ENCODE assay signal across 22 mouse cellular contexts in the genomic region with DNA sequence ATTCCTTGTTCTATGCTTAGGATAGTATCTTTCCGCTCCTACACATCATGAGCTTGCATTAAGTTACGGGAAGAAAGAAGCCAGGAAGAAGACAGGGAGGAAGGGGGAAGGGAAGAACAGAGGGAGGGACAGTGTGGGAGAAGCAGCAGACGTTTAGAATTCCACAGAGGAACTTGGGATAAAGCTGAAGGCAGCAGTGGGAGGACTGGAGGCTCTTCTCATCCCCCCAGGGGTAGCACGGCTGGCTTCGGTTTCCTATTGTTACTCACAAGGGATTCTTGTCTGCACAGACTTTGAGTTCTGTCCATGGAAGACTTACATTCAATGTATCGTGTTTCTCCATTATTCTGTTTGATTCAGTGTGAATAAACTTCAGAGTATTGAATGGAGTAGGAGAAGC. TPM values are rescaled to one million over a fixed set of nuclear protein-coding genes. Genes with fewer than 3 reads are reported as not detected.
DNase-seq lines count a peak whose midpoint lies in the region; ATAC-seq and TF ChIP-seq lines count a peak whose summit lies in the region.
"Had no signal": no experiment of that assay in that cellular context is flagged by ENCODE, and none has a peak within 500 bp of the region (broad histone marks: within the 10 kb centered on the region; RNA-seq: fewer than 3 reads in every experiment).

No protein-coding gene starts in this region.

- H3K9ac ChIP-seq in embryonic facial prominence, embryonic 14.5 days (ENCODE audit: low read depth, low read length) = no peak overlapping the region
- H3K9ac ChIP-seq in kidney, embryonic 15.5 days = no peak overlapping the region
- H3K9ac ChIP-seq in midbrain, embryonic 15.5 days = no peak overlapping the region
- no peak overlapping the region for H3K9ac ChIP-seq in midbrain, postnatal 0 days (replicated peaks; ENCODE audit: low read length, poor library complexity, severe bottlenecking)
- H3K9ac ChIP-seq: liver, embryonic 12.5 days had no signal

- H3K4me3 ChIP-seq in embryonic facial prominence, embryonic 14.5 days (ENCODE audit: low read depth, low read length) = no peak overlapping the region
- no peak overlapping the region for H3K4me3 ChIP-seq in embryonic facial prominence, embryonic 10.5 days
- H3K4me3 ChIP-seq in kidney, embryonic 15.5 days (replicated peaks) = no peak overlapping the region
- no peak overlapping the region for H3K4me3 ChIP-seq in kidney, adult 2 months (ENCODE audit: insufficient read depth, low read depth, low read length)
- H3K4me3 ChIP-seq in midbrain, embryonic 15.5 days = no peak overlapping the region
- H3K4me3 ChIP-seq in midbrain, postnatal 0 days (ENCODE audit: low read depth, low read length) = no peak overlapping the region
- H3K4me3 ChIP-seq: liver, embryonic 12.5 days had no signal

- no peaks in the 10 kb centered on the region; the same call in 1 of the 2 replicates for H3K4me1 ChIP-seq in embryonic facial prominence, embryonic 14.5 days (ENCODE audit: control insufficient read depth, insufficient read depth, low read length)
- H3K4me1 ChIP-seq in embryonic facial prominence, embryonic 10.5 days = peaks cover 10% of the 10 kb centered on the region
- H3K4me1 ChIP-seq in kidney, embryonic 15.5 days = 0 out of 2 replicates have a peak, but pooled peaks cover 2% of the 10 kb centered on the region
- H3K4me1 ChIP-seq in kidney, adult 2 months (ENCODE audit: control insufficient read depth, insufficient read depth, low read length) = no peaks in the 10 kb centered on the region
- H3K4me1 ChIP-seq in midbrain, embryonic 15.5 days = peaks cover 18% of the 10 kb centered on the region
- H3K4me1 ChIP-seq in midbrain, postnatal 0 days (ENCODE audit: insufficient read depth, low read length) = no peaks in the 10 kb centered on the region
- H3K4me1 ChIP-seq: liver, embryonic 12.5 days had no signal

- no peaks in the 10 kb centered on the region for H3K36me3 ChIP-seq in embryonic facial prominence, embryonic 14.5 days (ENCODE audit: control insufficient read depth, insufficient read depth, low read length)
- no peaks in the 10 kb centered on the region for H3K36me3 ChIP-seq in embryonic facial prominence, embryonic 10.5 days (replicated peaks)
- no peaks in the 10 kb centered on the region for H3K36me3 ChIP-seq in kidney, embryonic 15.5 days
- no peaks in the 10 kb centered on the region for H3K36me3 ChIP-seq in kidney, adult 2 months (ENCODE audit: control insufficient read depth, insufficient read depth, low read length)
- H3K36me3 ChIP-seq in midbrain, embryonic 15.5 days (replicated peaks) = no peaks in the 10 kb centered on the region
- H3K36me3 ChIP-seq in midbrain, postnatal 0 days (ENCODE audit: insufficient read depth, low read length) = no peaks in the 10 kb centered on the region
- H3K36me3 ChIP-seq: liver, embryonic 12.5 days had no signal

- WGBS in embryonic facial prominence, embryonic 14.5 days = 28% methylated on average over 6 of the region's 6 CpGs
- WGBS in embryonic facial prominence, embryonic 10.5 days = 36% methylated on average over 6 of the region's 6 CpGs
- WGBS in kidney, embryonic 15.5 days = 41% methylated on average over 6 of the region's 6 CpGs
- WGBS in kidney, adult 2 months = 65% methylated on average over 6 of the region's 6 CpGs
- 26% methylated on average over 6 of the region's 6 CpGs for WGBS in midbrain, embryonic 15.5 days
- 24% methylated on average over 6 of the region's 6 CpGs for WGBS in midbrain, postnatal 0 days

- H3K4me2 ChIP-seq in embryonic facial prominence, embryonic 14.5 days (ENCODE audit: low read depth, low read length) = no peak overlapping the region
- H3K4me2 ChIP-seq in kidney, embryonic 15.5 days = no peak overlapping the region
- no peak overlapping the region for H3K4me2 ChIP-seq in midbrain, embryonic 15.5 days
- H3K4me2 ChIP-seq in midbrain, postnatal 0 days (ENCODE audit: low read depth, low read length, poor library complexity, severe bottlenecking) = no peak overlapping the region
- H3K4me2 ChIP-seq: liver, embryonic 12.5 days had no signal

- peak; percentile 70; the same call in 1 of the 2 replicates for ATAC-seq in embryonic facial prominence, embryonic 14.5 days (ENCODE audit: low read depth)
- ATAC-seq in kidney, embryonic 15.5 days (replicated peaks; ENCODE audit: low FRiP score) = 0 out of 2 replicates have a peak, but pooled peaks have one; percentile 43
- ATAC-seq in midbrain, embryonic 15.5 days (replicated peaks) = peak; percentile 69; the same call in 1 of the 2 replicates
- no peak for ATAC-seq in midbrain, postnatal 0 days (ENCODE audit: low FRiP score)
- ATAC-seq: liver, embryonic 12.5 days had no signal

- H3K9me3 ChIP-seq in embryonic facial prominence, embryonic 14.5 days (ENCODE audit: control insufficient read depth, low read length) = no peaks in the 10 kb centered on the region
- H3K9me3 ChIP-seq in embryonic facial prominence, embryonic 10.5 days = no peaks in the 10 kb centered on the region
- no peaks in the 10 kb centered on the region for H3K9me3 ChIP-seq in kidney, embryonic 15.5 days (replicated peaks)
- no peaks in the 10 kb centered on the region for H3K9me3 ChIP-seq in midbrain, embryonic 15.5 days
- H3K9me3 ChIP-seq in midbrain, postnatal 0 days (ENCODE audit: low read length) = no peaks in the 10 kb centered on the region
- H3K9me3 ChIP-seq: liver, embryonic 12.5 days had no signal

- no peak for TF ChIP-seq POLR2A in kidney, adult 2 months (IDR thresholded peaks at IDR 0.05; ENCODE audit: low read depth, low read length)

- H3K27me3 ChIP-seq in embryonic facial prominence, embryonic 14.5 days (replicated peaks; ENCODE audit: control insufficient read depth, insufficient read depth, low read length) = no peaks in the 10 kb centered on the region
- no peaks in the 10 kb centered on the region for H3K27me3 ChIP-seq in embryonic facial prominence, embryonic 10.5 days (replicated peaks; ENCODE audit: low read depth, poor library complexity, severe bottlenecking)
- no peaks in the 10 kb centered on the region for H3K27me3 ChIP-seq in kidney, embryonic 15.5 days
- no peaks in the 10 kb centered on the region for H3K27me3 ChIP-seq in kidney, adult 2 months (replicated peaks; ENCODE audit: control insufficient read depth, insufficient read depth, low read length)
- no peaks in the 10 kb centered on the region; the same call in 1 of the 2 replicates for H3K27me3 ChIP-seq in midbrain, embryonic 15.5 days (replicated peaks)
- no peaks in the 10 kb centered on the region for H3K27me3 ChIP-seq in midbrain, postnatal 0 days (ENCODE audit: insufficient read depth, low read length)
- H3K27me3 ChIP-seq: CH12.LX; liver, embryonic 12.5 days had no signal

- TF ChIP-seq CTCF in kidney, adult 2 months (conservative IDR thresholded peaks at IDR 0.05; ENCODE audit: insufficient read depth, insufficient read length, low read depth, low read length) = no peak
- TF ChIP-seq CTCF in midbrain, postnatal 0 days (IDR thresholded peaks at IDR 0.05) = no peak

- H3K27ac ChIP-seq in embryonic facial prominence, embryonic 14.5 days (replicated peaks; ENCODE audit: low read depth, low read length) = no peak overlapping the region
- H3K27ac ChIP-seq in embryonic facial prominence, embryonic 10.5 days (replicated peaks) = no peak overlapping the region
- H3K27ac ChIP-seq in kidney, embryonic 15.5 days = no peak overlapping the region
- no peak overlapping the region for H3K27ac ChIP-seq in kidney, adult 2 months (ENCODE audit: insufficient read depth, low read depth, low read length)
- H3K27ac ChIP-seq in midbrain, embryonic 15.5 days = 0 out of 2 replicates have a peak overlapping the region, but pooled peaks have one; percentile 11
- no peak overlapping the region for H3K27ac ChIP-seq in midbrain, postnatal 0 days (ENCODE audit: low read depth, low read length)
- H3K27ac ChIP-seq: liver, embryonic 12.5 days had no signal

- peak; percentile 63 for DNase-seq in embryonic facial prominence, embryonic 14.5 days (ENCODE audit: low spot score)
- DNase-seq in embryonic facial prominence, embryonic 10.5 days (ENCODE audit: low spot score) = no peak
- no peak for DNase-seq in kidney, adult 2 months
- no peak for DNase-seq in midbrain, postnatal 0 days (ENCODE audit: low spot score)
- DNase-seq in retina, embryonic 14.5 days (ENCODE audit: low spot score) = peak; percentile 23
- no peak for DNase-seq in layer of hippocampus, adult 8-10 months (ENCODE audit: low spot score in 2 of 2)
- DNase-seq: adrenal gland, postnatal 14 days; cerebellum, adult 9-11 months; gastrocnemius, postnatal 10 days; heart, postnatal 36 days; thymus, adult 18-20 months had no signal

RNA-seq across cellular contexts. Expression of gene Tas2r119, which starts 5.3 kb away (rescaled TPM):
- polyA plus RNA-seq in embryonic facial prominence, embryonic 14.5 days (2014; fragmentation: Nextera tagmentation; extraction: Ambion mirVana) = not detected in 2 replicates
- polyA plus RNA-seq in embryonic facial prominence, embryonic 10.5 days (2016; fragmentation: Nextera tagmentation; extraction: Ambion mirVana) = not detected in 2 replicates
- not detected in 2 replicates for polyA plus RNA-seq in kidney, embryonic 15.5 days (2015; fragmentation: Nextera tagmentation; extraction: Ambion mirVana)
- polyA plus RNA-seq in kidney, adult 2 months (2012; rRNA removed) = not detected in 2 replicates
- not detected in 2 replicates for polyA plus RNA-seq in midbrain, embryonic 15.5 days (2015; fragmentation: Nextera tagmentation; extraction: Ambion mirVana)
- total RNA-seq in midbrain, postnatal 0 days (2014; rRNA removed) = not detected in 2 replicates
- not detected in 2 replicates for polyA plus RNA-seq in midbrain, postnatal 0 days (2015; fragmentation: Nextera tagmentation; extraction: Ambion mirVana)
- not detected for total RNA-seq in layer of hippocampus, adult 8-10 months (2022)
- total RNA-seq: adrenal gland, postnatal 14 days; CH12.LX; gastrocnemius, postnatal 10 days; heart, adult 8-10 months; heart, postnatal 36 days; layer of hippocampus, adult 18-20 months; left cerebral cortex, postnatal 25 days; megakaryocyte, adult 5-6 weeks had no signal
- polyA plus RNA-seq: intestine, embryonic 14.5 days; liver, embryonic 12.5 days; lung, embryonic 16.5 days; urinary bladder, adult 2 months had no signal

Comparison
In these comparisons a context has a peak if more than half of its experiments do, and no peak if none do; other contexts are left out.
1. DNase-seq: peak in embryonic facial prominence, embryonic 14.5 days (single experiment) and retina, embryonic 14.5 days (single experiment); none in embryonic facial prominence, embryonic 10.5 days (single experiment), kidney, adult 2 months (single experiment), midbrain, postnatal 0 days (single experiment) and layer of hippocampus, adult 8-10 months (0 of 2).